Mouse (Mus musculus): Measurements from ENCODE around the gene Syvn1.
A peak's percentile ranks its signal among the peaks of the same experiment; 100 is the strongest.
"Not testable (repeated sequence)": the region's sequence is repeated elsewhere in the genome, so short reads cannot be mapped to it uniquely, and the experiment has no call there.

The Syvn1 gene

GRCm38 (mm10) chr19:6040002-6040401 lies 6.4 kb upstream of the Syvn1 start:
- DNase-seq (ENCODE audit: low spot score in 2 of 2), result no peak

- DNase-seq (ENCODE audit: low spot score in 2 of 2), result no peak
These were observed 4.1 kb upstream of the Syvn1 start for GRCm38 (mm10) chr19:6042293-6042692.

GRCm38 (mm10) chr19:6044102-6044501 lies 2.3 kb upstream of the Syvn1 start:
- not testable (repeated sequence) for DNase-seq (ENCODE audit: low spot score in 2 of 2)

- DNase-seq (ENCODE audit: low spot score in 2 of 2), result no peak
These were observed 746 bp upstream of the Syvn1 start for GRCm38 (mm10) chr19:6045366-6046293.

- no peak for DNase-seq (ENCODE audit: low spot score in 2 of 2)
These were observed 950 bp downstream of the Syvn1 start for GRCm38 (mm10) chr19:6047154-6047898.

- DNase-seq (ENCODE audit: low spot score in 2 of 2), result no peak
These were observed 1.5 kb downstream of the Syvn1 start for GRCm38 (mm10) chr19:6047899-6048166.

- peak in 1 of 2 experiments; percentile 55 for DNase-seq (ENCODE audit: low spot score in 2 of 2)
These were observed 2.5 kb downstream of the Syvn1 start for GRCm38 (mm10) chr19:6048681-6049410.

GRCm38 (mm10) chr19:6052516-6052915 lies 6.1 kb downstream of the Syvn1 start:
- no peak for DNase-seq (ENCODE audit: low spot score in 2 of 2)

GRCm38 (mm10) chr19:6054296-6054695 lies 7.9 kb downstream of the Syvn1 start:
- DNase-seq (ENCODE audit: low spot score in 2 of 2), result no peak

GRCm38 (mm10) chr19:6056696-6057095 lies 10.3 kb downstream of the Syvn1 start:
- DNase-seq (ENCODE audit: low spot score in 2 of 2), result no peak

- peak; percentile 98 to 100 for DNase-seq (ENCODE audit: low spot score in 2 of 2)
These were observed 11.1 kb downstream of the Syvn1 start, which contains the start of the genes Mrpl49 and Fau for GRCm38 (mm10) chr19:6057313-6058096. Gene Mrpl49 (minus strand): TSS chr19:6057785. Gene Fau (plus strand): TSS chr19:6057844.

- DNase-seq (ENCODE audit: low spot score in 2 of 2), result no peak
These were observed 12.1 kb downstream of the Syvn1 start for GRCm38 (mm10) chr19:6058513-6058912.

GRCm38 (mm10) chr19:6058966-6059365 lies 12.6 kb downstream of the Syvn1 start:
- no peak for DNase-seq (ENCODE audit: low spot score in 2 of 2)

- peak; percentile 84 to 94 for DNase-seq (ENCODE audit: low spot score in 2 of 2)
These were observed 14.7 kb downstream of the Syvn1 start, which contains the start of gene Znhit2 for GRCm38 (mm10) chr19:6061021-6061533. Gene Znhit2 (plus strand): TSS chr19:6061192.

- DNase-seq (ENCODE audit: low spot score in 2 of 2), result peak; percentile 51 to 71
These were observed 15.4 kb downstream of the Syvn1 start for GRCm38 (mm10) chr19:6061641-6062302.

- no peak for DNase-seq (ENCODE audit: low spot score in 2 of 2)
These were observed 16.0 kb downstream of the Syvn1 start for GRCm38 (mm10) chr19:6062418-6062817.

- no peak for DNase-seq (ENCODE audit: low spot score in 2 of 2)
These were observed 16.7 kb downstream of the Syvn1 start for GRCm38 (mm10) chr19:6063081-6063480.

- no peak for DNase-seq (ENCODE audit: low spot score in 2 of 2)
These were observed 20.2 kb downstream of the Syvn1 start for GRCm38 (mm10) chr19:6066571-6066970.

- peak; percentile 84 to 94 for DNase-seq (ENCODE audit: low spot score in 2 of 2)
These were observed 20.8 kb downstream of the Syvn1 start for GRCm38 (mm10) chr19:6067011-6067723.
